Mouse (Mus musculus) kidney, embryonic 14.5 days (tissue): ENCODE results near the gene Gm20518. TPM values are rescaled to one million over a fixed set of nuclear protein-coding genes. Genes with fewer than 3 reads are reported as not detected.

ENCODE experiments used
- ATAC-seq: fragments of 200-750 bp; cut with Nextera tagmentation; 2 replicates; pipeline ENCODE4 v1.8.0; 2017; ENCODE audit warnings: moderate number of reproducible peaks, mild to moderate bottlenecking, moderate TSS enrichment, moderate library complexity; ENCODE audit not compliant: low FRiP score, low TSS enrichment
- H3K27ac ChIP-seq: fragments of 300-500 bp; sonication (generic); 2 replicates; pipeline ENCODE4 v1.5.1; 2014; ENCODE audit warnings: low read depth, mild to moderate bottlenecking, low read length, moderate library complexity, mixed read lengths
- H3K27me3 ChIP-seq: fragments of 300-500 bp; sonication (generic); 2 replicates; pipeline ENCODE4 v1.6.1; 2014; ENCODE audit warnings: mild to moderate bottlenecking, low read length; ENCODE audit not compliant: control insufficient read depth, insufficient read depth
- H3K36me3 ChIP-seq: fragments of 300-500 bp; sonication (generic); 2 replicates; pipeline ENCODE4 v1.6.1; 2014; ENCODE audit warnings: low read length, mixed read lengths; ENCODE audit not compliant: control insufficient read depth, insufficient read depth
- H3K4me1 ChIP-seq: fragments of 300-500 bp; sonication (generic); 2 replicates; pipeline ENCODE4 v1.6.1; 2014; ENCODE audit warnings: low read length, mixed read lengths; ENCODE audit not compliant: control insufficient read depth, insufficient read depth
- H3K4me2 ChIP-seq: fragments of 300-500 bp; sonication (generic); replicated peaks from 2 replicates; pipeline ENCODE4 v1.6.1; 2014; ENCODE audit warnings: low read depth, mild to moderate bottlenecking, low read length
- H3K4me3 ChIP-seq: fragments of 300-500 bp; sonication (generic); 2 replicates; pipeline ENCODE4 v1.5.1; 2014; ENCODE audit warnings: mild to moderate bottlenecking, low read length
- H3K9ac ChIP-seq: fragments of 300-500 bp; sonication (generic); 2 replicates; pipeline ENCODE4 v1.6.1; 2014; ENCODE audit warnings: low read depth, mild to moderate bottlenecking, low read length, moderate library complexity
- H3K9me3 ChIP-seq: fragments of 300-500 bp; sonication (generic); 2 replicates; pipeline ENCODE4 v1.6.1; 2016; ENCODE audit warnings: low read length; ENCODE audit not compliant: control insufficient read depth
- WGBS: fragments of 180-500 bp; shearing (Covaris S2); extraction: QIAGEN DNeasy Blood & Tissue Kit; methylation state at CpG from one replicate; pipeline ENCODE4 v1.1.7; 2014; 5-methylcytosine and 5-hydroxymethylcytosine counted together
- polyA plus RNA-seq: library from polyadenylated mRNA; unstranded; fragments of >200 nt; fragmentation: Nextera tagmentation; extraction: Ambion mirVana; gene quantifications from 2 replicates; pipeline ENCODE4 v1.2.1, GENCODE M21; 2014

Gene Gm20518
- polyA plus RNA-seq, 1 experiment from 2014 or later, result 0.31 TPM

DNA sequence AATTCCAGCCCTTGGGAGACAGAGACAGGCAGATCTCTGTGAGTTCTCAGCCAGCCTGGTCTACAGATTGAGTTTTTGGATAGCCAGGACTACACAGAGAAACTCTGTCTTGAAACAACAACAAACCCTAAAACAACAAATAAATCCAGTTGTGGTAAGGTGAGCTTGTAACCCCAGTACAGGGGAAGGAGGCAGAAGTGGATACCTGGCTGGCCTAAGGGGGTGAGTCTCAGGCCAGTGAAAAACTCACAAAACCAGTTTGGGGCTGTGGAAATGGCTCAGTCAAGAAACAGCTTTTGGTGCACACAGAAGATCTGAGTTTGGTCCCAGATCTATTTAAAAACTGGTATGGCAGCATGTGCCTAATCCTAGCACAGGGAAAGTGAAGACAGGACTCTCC is 9.3 kb downstream of the Gm20518 start:
- H3K9me3 ChIP-seq, result no peaks in the 10 kb centered on the region
- ATAC-seq, result no peak
- H3K9ac ChIP-seq, result no peak overlapping the region
- H3K4me2 ChIP-seq, result no peak overlapping the region
- no peaks in the 10 kb centered on the region for H3K27me3 ChIP-seq
- H3K36me3 ChIP-seq, result 0 out of 2 replicates have a peak, but pooled peaks cover 3% of the 10 kb centered on the region
- 0 out of 2 replicates have a peak, but pooled peaks cover 2% of the 10 kb centered on the region for H3K4me1 ChIP-seq
- no peak overlapping the region for H3K4me3 ChIP-seq
- H3K27ac ChIP-seq, result no peak overlapping the region

DNA sequence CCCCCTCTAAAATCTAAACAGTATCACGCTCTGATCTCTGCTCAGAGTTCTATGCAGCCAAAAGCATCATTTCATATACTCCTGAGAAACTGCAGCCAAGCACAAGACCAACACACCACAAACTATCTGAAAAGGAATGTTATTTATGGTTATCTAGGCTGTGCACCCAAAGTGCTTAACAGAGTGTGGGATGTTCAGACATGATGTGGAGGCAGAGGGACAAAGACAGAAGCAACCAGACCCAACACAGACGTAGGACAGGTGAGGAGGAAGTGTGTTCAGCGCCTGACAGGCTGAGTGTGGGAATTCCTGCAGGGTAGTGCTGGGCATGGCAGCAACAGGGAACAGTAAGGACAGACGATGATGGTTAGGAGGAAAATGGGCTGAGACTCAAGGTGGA is 11.9 kb downstream of the Gm20518 start:
- H3K4me1 ChIP-seq, result 0 out of 2 replicates have a peak, but pooled peaks cover 2% of the 10 kb centered on the region
- no peak overlapping the region for H3K4me2 ChIP-seq
- no peak overlapping the region for H3K27ac ChIP-seq
- H3K27me3 ChIP-seq, result no peaks in the 10 kb centered on the region
- H3K4me3 ChIP-seq, result no peak overlapping the region
- no peak overlapping the region for H3K9ac ChIP-seq
- H3K9me3 ChIP-seq, result no peaks in the 10 kb centered on the region
- ATAC-seq, result no peak
- WGBS, result 97% methylated on average over 4 of the region's 4 CpGs
- 0 out of 2 replicates have a peak, but pooled peaks cover 3% of the 10 kb centered on the region for H3K36me3 ChIP-seq

- H3K4me1 ChIP-seq, result no peaks in the 10 kb centered on the region
- no peaks in the 10 kb centered on the region for H3K27me3 ChIP-seq
- H3K36me3 ChIP-seq, result peaks cover 14% of the 10 kb centered on the region
- H3K9me3 ChIP-seq, result no peaks in the 10 kb centered on the region
- no peak overlapping the region for H3K27ac ChIP-seq
- no peak overlapping the region for H3K4me2 ChIP-seq
- 100% methylated on average over 1 of the region's 1 CpGs for WGBS
- no peak for ATAC-seq
- H3K4me3 ChIP-seq, result no peak overlapping the region
- H3K9ac ChIP-seq, result no peak overlapping the region
Observed at GRCm38 (mm10) chr16:17876096-17876495, 15.4 kb downstream of the Gm20518 start.

- WGBS, result 78% methylated on average over 4 of the region's 4 CpGs
- no peak for ATAC-seq
- peaks cover 23% of the 10 kb centered on the region for H3K36me3 ChIP-seq
Observed at GRCm38 (mm10) chr16:17875174-17875573, 16.3 kb downstream of the Gm20518 start.

GRCm38 (mm10) chr16:17872995-17873394 is 18.5 kb downstream of the Gm20518 start:
- Histone ChIP-seq H3K4me1 (no peaks in the 10 kb centered on the region), H3K9ac (no peak overlapping the region), H3K27ac (no peak overlapping the region), H3K27me3 (no peaks in the 10 kb centered on the region), H3K36me3 (peaks cover 36% of the 10 kb centered on the region), H3K4me3 (no peak overlapping the region), H3K4me2 (no peak overlapping the region), H3K9me3 (no peaks in the 10 kb centered on the region)
- no peak for ATAC-seq
- WGBS, result 39% methylated on average over 4 of the region's 4 CpGs

More at GRCm38 (mm10) chr16:17875174-17875573, 16.3 kb downstream of the Gm20518 start:
- no peak overlapping the region for H3K4me3 ChIP-seq
- H3K4me2 ChIP-seq, result no peak overlapping the region
- H3K27ac ChIP-seq, result no peak overlapping the region
- no peaks in the 10 kb centered on the region for H3K9me3 ChIP-seq
- no peaks in the 10 kb centered on the region for H3K27me3 ChIP-seq
- no peak overlapping the region for H3K9ac ChIP-seq
- no peaks in the 10 kb centered on the region for H3K4me1 ChIP-seq

- H3K36me3 ChIP-seq, result peaks cover 39% of the 10 kb centered on the region
- H3K9ac ChIP-seq, result no peak overlapping the region
- no peaks in the 10 kb centered on the region for H3K4me1 ChIP-seq
- H3K27ac ChIP-seq, result no peak overlapping the region
- no peak overlapping the region for H3K4me3 ChIP-seq
- ATAC-seq, result no peak
- no peak overlapping the region for H3K4me2 ChIP-seq
- H3K27me3 ChIP-seq, result no peaks in the 10 kb centered on the region
- 83% methylated on average over 5 of the region's 5 CpGs for WGBS
- H3K9me3 ChIP-seq, result no peaks in the 10 kb centered on the region
Observed at GRCm38 (mm10) chr16:17871248-17871647, 20.2 kb downstream of the Gm20518 start.

DNA sequence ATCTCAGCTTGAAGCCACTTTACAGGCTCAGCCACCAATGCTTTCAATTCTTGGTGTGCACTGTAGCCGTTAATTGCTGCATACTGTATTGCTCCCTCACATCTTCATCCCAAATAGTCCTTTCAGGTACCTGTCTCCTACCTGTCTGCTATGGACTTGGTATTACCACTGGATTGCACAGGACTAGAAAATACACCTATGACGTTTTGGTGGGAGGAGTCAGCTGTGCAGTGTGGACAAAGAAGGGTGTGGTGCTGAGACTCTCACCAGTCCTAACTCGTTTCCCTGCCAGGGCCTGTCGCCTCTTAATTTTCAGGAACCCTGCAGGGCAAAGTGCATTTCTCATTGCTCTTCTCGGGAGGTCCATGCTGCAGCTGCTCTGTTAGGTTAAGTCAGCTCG is 25.7 kb downstream of the Gm20518 start:
- H3K27ac ChIP-seq, result no peak overlapping the region
- peaks cover 29% of the 10 kb centered on the region; the same call in 1 of the 2 replicates for H3K36me3 ChIP-seq
- H3K9ac ChIP-seq, result no peak overlapping the region
- no peak for ATAC-seq
- WGBS, result 72% methylated on average over 6 of the region's 6 CpGs
- H3K4me2 ChIP-seq, result no peak overlapping the region
- no peaks in the 10 kb centered on the region for H3K9me3 ChIP-seq
- H3K4me1 ChIP-seq, result no peaks in the 10 kb centered on the region
- no peaks in the 10 kb centered on the region for H3K27me3 ChIP-seq
- H3K4me3 ChIP-seq, result no peak overlapping the region

DNA sequence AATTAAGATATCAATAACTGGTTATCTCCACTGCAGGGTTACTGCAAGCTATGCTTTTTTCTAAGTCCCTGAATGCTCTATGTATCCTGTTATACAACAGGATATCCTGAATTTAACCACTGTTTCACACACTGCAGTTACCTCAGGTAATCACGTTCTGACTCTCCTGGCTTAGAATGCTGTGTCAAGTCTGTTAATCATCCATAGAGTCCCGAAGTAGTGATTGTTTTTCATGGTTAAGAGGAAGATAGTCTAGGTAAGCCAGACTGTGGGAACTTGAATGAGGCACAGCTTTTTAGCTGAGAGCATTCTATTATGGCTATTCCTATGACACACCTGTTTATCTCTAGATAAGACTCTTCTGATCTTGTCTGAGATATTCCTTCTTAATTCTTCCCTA is 26.2 kb downstream of the Gm20518 start:
- no peak overlapping the region for H3K4me2 ChIP-seq
- WGBS, result 75% methylated on average over 2 of the region's 2 CpGs
- peaks cover 29% of the 10 kb centered on the region; the same call in 1 of the 2 replicates for H3K36me3 ChIP-seq
- no peak for ATAC-seq
- no peak overlapping the region for H3K27ac ChIP-seq
- no peaks in the 10 kb centered on the region for H3K27me3 ChIP-seq
- H3K4me1 ChIP-seq, result no peaks in the 10 kb centered on the region
- H3K9me3 ChIP-seq, result no peaks in the 10 kb centered on the region
- H3K9ac ChIP-seq, result no peak overlapping the region
- H3K4me3 ChIP-seq, result no peak overlapping the region

DNA sequence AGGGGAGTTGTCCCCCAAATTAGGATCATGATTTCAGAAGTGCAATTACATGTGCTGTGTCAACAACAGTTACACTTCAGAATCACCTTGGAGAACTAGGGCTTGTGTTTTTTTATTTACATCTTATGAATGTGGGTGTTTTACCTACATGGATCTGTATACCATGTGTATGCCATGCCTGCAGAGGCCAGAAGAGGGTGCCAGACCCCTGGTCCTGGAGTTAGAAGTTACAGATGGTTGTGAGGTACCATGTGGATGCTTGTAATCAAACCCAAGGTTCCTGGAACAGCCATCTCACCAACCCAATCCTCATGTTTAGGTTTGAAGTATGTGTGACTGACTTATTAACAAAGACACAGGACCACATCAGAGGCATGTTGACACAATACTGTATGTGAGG is 32.9 kb downstream of the Gm20518 start:
- Histone ChIP-seq H3K27ac (no peak overlapping the region), H3K4me2 (no peak overlapping the region), H3K9me3 (no peaks in the 10 kb centered on the region), H3K9ac (no peak overlapping the region), H3K4me1 (no peaks in the 10 kb centered on the region), H3K4me3 (no peak overlapping the region), H3K36me3 (peaks cover 65% of the 10 kb centered on the region), H3K27me3 (no peaks in the 10 kb centered on the region)
- ATAC-seq, result no peak
